Mouse (Mus musculus): ENCODE data around the gene Hdac11. TPM values are rescaled to one million over a fixed set of nuclear protein-coding genes. Genes with fewer than 3 reads are reported as not detected.
A peak's percentile ranks its signal among the peaks of the same experiment; 100 is the strongest.

The Hdac11 gene
- polyA plus RNA-seq, 1 experiment from 2014 or later, result 30.6 TPM

DNA sequence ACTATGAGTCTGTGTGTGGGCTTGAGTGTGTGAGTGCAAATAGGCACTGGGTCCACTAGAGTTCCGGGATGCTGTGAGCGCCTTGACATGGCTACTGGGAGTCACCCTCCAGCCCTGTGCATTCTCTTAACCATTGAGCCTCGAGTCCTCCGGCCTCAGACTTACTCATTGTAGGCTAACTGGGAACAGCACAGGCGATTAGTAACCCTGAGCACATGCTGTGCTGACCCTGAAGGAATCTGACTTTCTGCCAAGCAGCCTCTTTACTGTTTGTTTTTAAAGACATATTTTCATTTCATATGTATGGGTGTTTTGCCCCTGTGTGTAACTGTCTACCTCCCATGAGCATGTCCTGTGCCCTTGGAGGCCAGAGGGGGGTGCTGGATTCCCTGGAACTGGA is 10.9 kb upstream of the Hdac11 start:
- peaks cover 45% of the 10 kb centered on the region for H3K4me1 ChIP-seq (replicated peaks)
- no peak for ATAC-seq (ENCODE audit: low read depth)
- H3K27me3 ChIP-seq, result no peaks in the 10 kb centered on the region
- peak overlapping the region; percentile 93 for H3K27ac ChIP-seq (replicated peaks)
- no peaks in the 10 kb centered on the region for H3K9me3 ChIP-seq
- no peaks in the 10 kb centered on the region for H3K36me3 ChIP-seq
- WGBS, result 66% methylated on average over 5 of the region's 5 CpGs
- no peak overlapping the region for H3K9ac ChIP-seq
- H3K4me3 ChIP-seq, result no peak overlapping the region
- H3K4me2 ChIP-seq, result no peak overlapping the region

DNA sequence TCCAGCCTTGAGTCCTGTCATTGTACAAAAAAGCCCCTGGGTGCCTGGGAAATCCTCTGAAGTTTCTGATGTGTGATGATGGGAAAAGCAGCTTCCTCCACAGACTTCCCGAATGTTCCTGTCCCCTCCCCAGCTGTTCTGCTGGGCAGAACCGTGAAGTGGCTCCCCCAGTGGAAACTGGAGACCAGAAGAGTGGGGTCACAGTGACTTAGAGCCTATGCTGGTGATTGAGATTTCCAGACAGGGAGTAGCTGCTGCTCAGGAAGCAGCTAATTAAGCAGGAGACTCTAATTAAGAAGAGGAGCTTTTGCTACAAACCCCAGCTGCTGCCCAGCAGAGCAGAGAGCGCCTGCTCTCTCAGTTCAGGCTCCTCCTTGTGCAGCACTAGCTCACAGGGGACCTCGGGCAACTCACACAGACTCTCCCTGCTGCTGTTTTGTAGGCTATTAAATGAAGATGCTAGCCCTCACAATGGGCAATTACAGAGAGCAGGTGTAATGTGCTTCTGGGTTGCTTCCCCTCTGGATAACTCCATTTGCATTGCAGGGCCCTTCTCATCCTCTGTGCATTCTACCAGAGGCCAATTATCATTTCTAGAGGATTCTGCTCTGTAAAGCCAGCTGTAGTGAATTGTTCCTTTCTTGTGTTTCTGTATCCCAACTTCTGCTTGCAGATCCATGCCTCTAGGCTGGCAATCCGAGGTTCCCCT is 9.9 kb upstream of the Hdac11 start:
- Histone ChIP-seq H3K4me2 (no peak overlapping the region), H3K36me3 (no peaks in the 10 kb centered on the region), H3K27me3 (no peaks in the 10 kb centered on the region), H3K4me3 (no peak overlapping the region), H3K27ac (replicated peaks) (peak overlapping the region; percentile 93), H3K9me3 (no peaks in the 10 kb centered on the region), H3K4me1 (replicated peaks) (peaks cover 45% of the 10 kb centered on the region), H3K9ac (peak overlapping the region; percentile 1; the same call in 1 of the 2 replicates)
- WGBS, result 10% methylated on average over 5 of the region's 5 CpGs
- peak; percentile 95 for ATAC-seq (ENCODE audit: low read depth)

DNA sequence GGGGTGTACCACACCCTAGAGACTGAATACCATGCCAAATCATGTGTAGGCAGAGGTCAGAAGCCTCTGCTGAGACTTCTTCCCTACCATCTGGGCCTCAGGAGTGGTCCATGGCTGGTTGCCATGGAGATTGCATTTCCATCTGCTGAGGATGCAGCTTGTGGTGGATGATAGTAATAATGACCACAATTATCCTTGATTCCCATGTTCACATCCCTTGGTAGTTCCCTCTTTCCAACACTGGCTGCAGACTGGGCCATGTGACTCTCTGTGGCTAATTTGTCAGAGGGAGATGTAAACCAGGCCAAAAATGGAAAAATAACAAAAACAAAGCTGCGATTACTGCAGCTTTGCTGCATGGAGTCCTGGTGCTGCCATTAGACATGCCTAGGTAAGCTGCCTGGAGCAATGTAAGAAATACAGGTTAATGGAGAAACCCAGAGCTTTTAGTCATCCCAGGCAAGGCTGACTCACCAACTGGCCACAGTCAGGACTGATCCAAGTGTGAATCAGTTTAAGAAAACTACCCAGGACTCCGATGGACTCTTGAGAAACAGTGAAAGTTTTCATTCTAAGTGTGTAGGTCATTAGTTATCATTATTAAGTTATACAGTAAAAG is 9.2 kb upstream of the Hdac11 start:
- Histone ChIP-seq H3K9ac (peak overlapping the region; percentile 1; the same call in 1 of the 2 replicates), H3K36me3 (no peaks in the 10 kb centered on the region), H3K9me3 (no peaks in the 10 kb centered on the region), H3K27ac (replicated peaks) (peak overlapping the region; percentile 93), H3K4me1 (replicated peaks) (peaks cover 45% of the 10 kb centered on the region), H3K4me2 (no peak overlapping the region), H3K4me3 (no peak overlapping the region), H3K27me3 (no peaks in the 10 kb centered on the region)
- 61% methylated on average over 2 of the region's 2 CpGs for WGBS
- ATAC-seq (ENCODE audit: low read depth), result peak; percentile 87

DNA sequence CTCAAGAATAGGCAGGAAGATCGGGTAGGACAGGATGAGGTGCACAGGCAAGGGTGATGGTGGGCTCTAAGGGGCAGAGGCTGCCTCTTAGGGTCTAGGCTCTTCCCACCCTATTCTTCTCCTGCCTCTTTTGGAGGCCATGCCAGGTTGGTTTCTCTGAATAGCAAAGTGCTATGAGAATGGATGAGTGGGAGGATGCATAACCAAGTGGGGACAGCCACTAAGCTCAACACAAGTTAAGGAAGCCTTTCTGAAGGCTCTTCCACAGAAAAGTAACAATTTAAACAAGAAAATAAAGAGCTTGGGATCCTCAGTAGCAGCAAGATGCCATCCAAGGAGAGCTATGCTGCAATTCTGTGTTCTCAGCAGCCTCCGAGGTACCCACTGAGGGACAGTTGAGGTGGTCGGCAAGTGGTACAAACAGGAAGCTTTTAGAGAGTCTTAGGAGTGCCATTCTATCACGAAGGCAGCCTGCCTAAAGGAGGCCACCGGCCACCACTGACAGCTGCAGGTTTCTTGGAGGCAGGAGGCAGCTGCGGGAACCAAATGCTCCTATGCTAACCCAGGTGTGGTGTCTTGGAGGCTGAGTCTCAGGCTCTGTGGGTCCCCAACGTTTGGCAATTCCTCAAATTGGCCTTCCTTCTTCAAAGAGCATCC is 3.4 kb upstream of the Hdac11 start:
- Histone ChIP-seq H3K4me1 (replicated peaks) (peaks cover 63% of the 10 kb centered on the region), H3K36me3 (no peaks in the 10 kb centered on the region), H3K4me3 (peak overlapping the region; percentile 27; the same call in 1 of the 2 replicates), H3K27ac (replicated peaks) (peak overlapping the region; percentile 79), H3K4me2 (peak overlapping the region; percentile 46), H3K9me3 (no peaks in the 10 kb centered on the region), H3K27me3 (no peaks in the 10 kb centered on the region), H3K9ac (no peak overlapping the region)
- 38% methylated on average over 7 of the region's 7 CpGs for WGBS
- ATAC-seq (ENCODE audit: low read depth), result no peak

DNA sequence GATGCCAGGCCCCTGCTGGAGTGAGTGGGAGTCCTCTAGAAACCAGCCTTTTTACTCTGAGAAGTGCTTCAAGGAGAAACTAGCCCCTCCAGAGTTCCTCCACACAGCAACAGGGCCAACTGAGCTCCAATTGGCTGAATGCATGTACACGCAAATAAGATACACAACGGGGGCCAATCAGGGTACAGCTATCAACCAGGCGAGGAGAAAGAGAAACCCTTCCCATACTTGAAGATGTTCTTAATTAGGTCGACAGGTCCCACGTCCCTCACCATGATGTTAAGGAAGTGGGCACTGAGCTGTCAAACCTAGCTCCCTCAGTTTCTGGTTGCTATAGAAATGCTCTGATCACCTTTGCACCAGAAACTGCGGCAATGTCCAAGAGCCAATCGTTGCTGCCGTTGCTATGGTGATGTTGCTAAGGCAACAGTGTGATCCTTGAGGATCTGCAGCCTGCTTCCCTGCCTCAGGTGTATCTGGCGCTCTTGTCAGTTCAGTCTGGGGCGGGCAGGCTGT is 2.9 kb upstream of the Hdac11 start:
- H3K36me3 ChIP-seq, result no peaks in the 10 kb centered on the region
- no peak overlapping the region for H3K9ac ChIP-seq
- H3K27me3 ChIP-seq, result no peaks in the 10 kb centered on the region
- peak; percentile 67 for ATAC-seq (ENCODE audit: low read depth)
- H3K4me2 ChIP-seq, result peak overlapping the region; percentile 46
- under 1% methylated on average over 10 of the region's 10 CpGs for WGBS
- peak overlapping the region; percentile 27 for H3K4me3 ChIP-seq
- H3K4me1 ChIP-seq (replicated peaks), result peaks cover 63% of the 10 kb centered on the region
- H3K27ac ChIP-seq (replicated peaks), result peak overlapping the region; percentile 79
- no peaks in the 10 kb centered on the region for H3K9me3 ChIP-seq

DNA sequence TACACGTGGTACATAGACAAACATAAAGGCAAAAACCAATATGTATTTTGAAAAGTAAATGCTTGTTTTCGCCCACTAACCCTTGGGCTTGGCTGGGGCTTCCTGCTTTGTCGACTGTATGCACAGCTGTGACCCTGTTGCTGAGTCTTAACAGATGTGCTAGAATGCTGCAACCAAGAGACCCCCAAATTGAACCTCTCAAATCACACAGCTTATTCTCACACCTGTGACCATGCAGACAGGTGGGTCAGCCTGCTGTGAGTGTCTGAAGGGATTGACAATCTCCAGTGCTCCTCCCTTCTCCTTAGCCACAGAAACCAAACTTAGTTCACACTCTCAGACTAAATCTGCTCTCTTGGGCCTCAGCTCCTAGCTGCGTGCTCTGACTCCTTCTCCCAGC is 1.8 kb upstream of the Hdac11 start:
- H3K9ac ChIP-seq, result no peak overlapping the region
- 66% methylated on average over 4 of the region's 4 CpGs for WGBS
- no peaks in the 10 kb centered on the region for H3K27me3 ChIP-seq
- no peak overlapping the region for H3K4me3 ChIP-seq
- H3K9me3 ChIP-seq, result no peaks in the 10 kb centered on the region
- peak overlapping the region; percentile 54 for H3K27ac ChIP-seq (replicated peaks)
- H3K36me3 ChIP-seq, result no peaks in the 10 kb centered on the region
- no peak overlapping the region; the same call in 1 of the 2 replicates for H3K4me2 ChIP-seq
- H3K4me1 ChIP-seq (replicated peaks), result peaks cover 70% of the 10 kb centered on the region
- no peak for ATAC-seq (ENCODE audit: low read depth)

DNA sequence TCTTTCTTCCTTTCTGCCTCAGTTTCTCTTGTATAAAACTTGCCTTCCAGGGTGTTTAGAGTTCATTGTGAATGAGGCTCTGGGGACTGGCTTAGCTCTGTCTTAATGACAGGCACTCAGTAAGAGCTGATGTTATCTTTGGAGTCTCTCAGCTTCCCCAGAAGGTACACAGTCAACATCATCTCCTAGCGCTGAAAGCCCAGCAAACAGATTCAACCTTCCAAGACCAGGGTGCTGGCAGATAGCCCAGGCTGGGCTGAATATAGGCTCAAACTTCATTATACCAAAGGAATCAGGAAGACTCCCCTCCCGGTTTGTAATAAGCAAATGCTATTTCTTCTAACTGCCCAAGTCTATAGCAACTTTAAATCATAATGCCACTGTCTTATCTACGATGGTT is 1.2 kb upstream of the Hdac11 start:
- H3K4me3 ChIP-seq, result no peak overlapping the region
- H3K9ac ChIP-seq, result no peak overlapping the region
- ATAC-seq (ENCODE audit: low read depth), result no peak
- peak overlapping the region; percentile 54; the same call in 1 of the 2 replicates for H3K27ac ChIP-seq (replicated peaks)
- H3K36me3 ChIP-seq, result no peaks in the 10 kb centered on the region
- no peaks in the 10 kb centered on the region for H3K9me3 ChIP-seq
- 66% methylated on average over 3 of the region's 3 CpGs for WGBS
- no peak overlapping the region for H3K4me2 ChIP-seq
- no peaks in the 10 kb centered on the region for H3K27me3 ChIP-seq
- H3K4me1 ChIP-seq (replicated peaks), result peaks cover 76% of the 10 kb centered on the region

DNA sequence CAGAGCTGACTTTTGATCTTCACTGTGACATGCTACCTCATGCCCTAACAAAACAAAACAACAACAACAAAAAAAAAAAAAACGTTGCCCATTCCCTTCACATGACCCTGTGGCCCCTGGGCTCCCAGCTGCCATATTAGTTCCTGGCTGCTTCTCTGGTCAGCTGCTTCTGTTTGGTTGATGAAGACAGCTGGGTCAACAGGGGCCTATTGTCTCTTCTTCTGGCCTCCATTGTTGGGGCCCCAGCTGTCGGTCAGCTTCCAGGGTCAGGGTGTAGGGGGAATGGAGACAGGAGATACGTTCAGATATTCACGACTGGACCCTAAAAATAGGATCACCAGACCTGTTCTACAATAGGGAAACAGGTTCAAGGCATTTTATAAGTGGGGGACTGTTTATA is 403 bp upstream of the Hdac11 start:
- peaks cover 83% of the 10 kb centered on the region for H3K4me1 ChIP-seq (replicated peaks)
- H3K4me2 ChIP-seq, result peak overlapping the region; percentile 87
- H3K4me3 ChIP-seq, result peak overlapping the region; percentile 64
- ATAC-seq (ENCODE audit: low read depth), result no peak
- H3K36me3 ChIP-seq, result no peaks in the 10 kb centered on the region
- H3K27me3 ChIP-seq, result no peaks in the 10 kb centered on the region
- peak overlapping the region; percentile 92 for H3K27ac ChIP-seq (replicated peaks)
- 16% methylated on average over 4 of the region's 4 CpGs for WGBS
- peak overlapping the region; percentile 85; the same call in 1 of the 2 replicates for H3K9ac ChIP-seq
- no peaks in the 10 kb centered on the region for H3K9me3 ChIP-seq

DNA sequence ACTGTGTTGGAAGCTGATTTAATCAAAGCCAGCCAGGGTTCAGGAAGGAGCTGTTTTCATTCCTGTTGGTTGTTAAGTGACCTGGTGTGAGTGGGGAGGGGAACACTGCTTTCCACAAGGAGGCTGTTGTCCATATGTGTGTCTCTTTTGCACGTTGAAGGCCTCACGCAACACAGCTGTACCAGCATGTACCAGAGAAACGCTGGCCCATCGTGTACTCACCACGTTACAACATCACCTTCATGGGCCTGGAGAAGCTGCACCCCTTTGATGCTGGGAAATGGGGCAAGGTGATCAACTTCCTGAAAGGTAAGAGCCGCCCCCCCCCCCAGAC is 739 bp downstream of the Hdac11 start:
- no peaks in the 10 kb centered on the region for H3K27me3 ChIP-seq
- 0 out of 2 replicates have a peak, but pooled peaks cover 1% of the 10 kb centered on the region for H3K36me3 ChIP-seq
- peak overlapping the region; percentile 85 for H3K9ac ChIP-seq
- no peaks in the 10 kb centered on the region for H3K9me3 ChIP-seq
- 46% methylated on average over 6 of the region's 6 CpGs for WGBS
- H3K4me3 ChIP-seq, result peak overlapping the region; percentile 64
- peaks cover 93% of the 10 kb centered on the region for H3K4me1 ChIP-seq (replicated peaks)
- peak overlapping the region; percentile 92 for H3K27ac ChIP-seq (replicated peaks)
- H3K4me2 ChIP-seq, result peak overlapping the region; percentile 87
- ATAC-seq (ENCODE audit: low read depth), result no peak

DNA sequence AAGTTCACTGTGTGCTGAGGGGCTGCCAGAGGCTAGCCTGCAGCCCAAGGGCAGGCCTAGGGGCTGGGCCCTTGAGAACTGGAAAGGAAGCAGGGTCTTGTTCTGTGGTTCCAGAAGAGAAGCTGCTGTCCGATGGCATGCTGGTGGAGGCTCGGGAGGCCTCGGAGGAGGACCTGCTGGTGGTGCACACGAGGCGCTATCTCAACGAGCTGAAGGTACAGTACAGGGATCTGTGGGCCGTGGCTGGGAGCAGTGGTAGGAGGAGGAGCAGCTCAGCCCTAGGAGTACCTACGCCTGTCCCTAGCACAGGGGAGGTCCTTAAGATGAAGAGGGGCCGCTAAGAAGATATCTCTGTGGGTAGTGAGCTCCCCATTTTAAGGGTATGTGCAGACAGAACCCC is 2.6 kb downstream of the Hdac11 start:
- 75% methylated on average over 9 of the region's 9 CpGs for WGBS
- peaks cover 4% of the 10 kb centered on the region; the same call in 1 of the 2 replicates for H3K36me3 ChIP-seq
- ATAC-seq (ENCODE audit: low read depth), result no peak
- H3K9ac ChIP-seq, result peak overlapping the region; percentile 50; the same call in 1 of the 2 replicates
- H3K4me1 ChIP-seq (replicated peaks), result peaks cover 81% of the 10 kb centered on the region
- no peaks in the 10 kb centered on the region for H3K27me3 ChIP-seq
- peak overlapping the region; percentile 87 for H3K4me2 ChIP-seq
- H3K9me3 ChIP-seq, result no peaks in the 10 kb centered on the region
- H3K4me3 ChIP-seq, result 0 out of 2 replicates have a peak overlapping the region, but pooled peaks have one; percentile 6
- 0 out of 2 replicates have a peak overlapping the region, but pooled peaks have one; percentile 23 for H3K27ac ChIP-seq (replicated peaks)

DNA sequence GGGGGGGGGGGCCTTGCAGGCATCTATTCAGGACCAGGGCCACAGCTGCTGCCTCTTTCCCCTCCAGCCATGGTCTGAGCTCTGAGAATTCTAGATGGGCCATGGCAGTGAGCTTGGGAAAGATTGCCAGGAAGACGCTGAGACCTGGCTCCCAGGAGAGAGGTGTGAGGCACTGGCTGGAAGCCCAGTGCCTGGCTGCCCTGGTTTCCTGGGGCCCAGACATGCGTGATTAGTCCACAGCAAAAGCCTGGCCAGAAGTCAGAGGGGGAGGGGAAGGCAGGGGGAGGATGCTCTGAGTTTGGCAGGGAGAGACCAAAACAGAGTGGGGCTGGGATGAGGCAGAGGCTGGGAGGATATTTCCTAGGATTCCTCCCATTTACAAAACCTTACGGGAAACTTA is 3.9 kb downstream of the Hdac11 start:
- no peak for ATAC-seq (ENCODE audit: low read depth)
- H3K36me3 ChIP-seq, result peaks cover 4% of the 10 kb centered on the region; the same call in 1 of the 2 replicates
- H3K4me3 ChIP-seq, result no peak overlapping the region
- WGBS, result 23% methylated on average over 3 of the region's 3 CpGs
- peak overlapping the region; percentile 87 for H3K4me2 ChIP-seq
- H3K9ac ChIP-seq, result no peak overlapping the region
- H3K27me3 ChIP-seq, result no peaks in the 10 kb centered on the region
- no peaks in the 10 kb centered on the region for H3K9me3 ChIP-seq
- H3K4me1 ChIP-seq (replicated peaks), result peaks cover 80% of the 10 kb centered on the region
- H3K27ac ChIP-seq (replicated peaks), result peak overlapping the region; percentile 71

DNA sequence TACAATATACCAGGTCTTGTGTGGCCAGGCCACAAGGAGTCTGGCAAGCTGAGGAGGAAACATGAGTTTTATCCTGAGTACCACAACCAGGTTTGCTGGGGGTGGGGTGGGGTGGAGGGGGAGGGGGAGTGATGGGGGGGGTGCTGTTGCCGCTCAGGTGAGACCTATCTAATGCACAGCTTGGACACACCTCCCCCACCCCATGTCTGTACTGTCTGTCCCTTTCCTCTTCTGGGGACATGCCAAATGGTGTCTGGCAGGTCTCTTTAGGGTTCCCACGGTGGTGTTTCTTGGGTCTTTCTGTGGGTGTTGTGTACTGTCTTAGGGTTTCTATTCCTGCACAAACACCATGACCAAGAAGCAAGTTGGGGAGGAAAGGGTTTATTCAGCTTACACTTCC is 4.5 kb downstream of the Hdac11 start:
- ATAC-seq (ENCODE audit: low read depth), result no peak
- Histone ChIP-seq H3K9me3 (no peaks in the 10 kb centered on the region), H3K36me3 (peaks cover 6% of the 10 kb centered on the region; the same call in 1 of the 2 replicates), H3K9ac (no peak overlapping the region), H3K27ac (replicated peaks) (peak overlapping the region; percentile 71), H3K4me1 (replicated peaks) (peaks cover 77% of the 10 kb centered on the region), H3K27me3 (no peaks in the 10 kb centered on the region), H3K4me3 (no peak overlapping the region), H3K4me2 (0 out of 2 replicates have a peak overlapping the region, but pooled peaks have one; percentile 87)
- 79% methylated on average over 2 of the region's 2 CpGs for WGBS
